Mouse (Mus musculus) limb, embryonic 11.5 days (tissue): Measurements from ENCODE around the gene Ero1lb. TPM values are rescaled to one million over a fixed set of nuclear protein-coding genes. Genes with fewer than 3 reads are reported as not detected.

ENCODE experiments used
- ATAC-seq: fragments of 200-750 bp; cut with Nextera tagmentation; 2 replicates; pipeline ENCODE4 v1.8.0; 2017; ENCODE audit warnings: low read depth; ENCODE audit not compliant: insufficient number of reproducible peaks, low FRiP score, low TSS enrichment
- DNase-seq: peaks from one replicate; pipeline ENCODE4 v3.0.0-alpha.2; 2015; ENCODE audit warnings: low spot score
- H3K27ac ChIP-seq: fragments of 300-500 bp; sonication (generic); replicated peaks from 2 replicates; pipeline ENCODE4 v1.5.1; 2014; ENCODE audit warnings: low read depth, mild to moderate bottlenecking, low read length
- H3K27me3 ChIP-seq: fragments of 300-500 bp; sonication (generic); 2 replicates; pipeline ENCODE4 v1.6.1; 2014; ENCODE audit warnings: mild to moderate bottlenecking, low read length, mixed read lengths; ENCODE audit not compliant: control insufficient read depth, insufficient read depth
- H3K36me3 ChIP-seq: fragments of 300-500 bp; sonication (generic); 2 replicates; pipeline ENCODE4 v1.6.1; 2014; ENCODE audit warnings: mild to moderate bottlenecking, low read length, moderate library complexity, mixed read lengths; ENCODE audit not compliant: control insufficient read depth, insufficient read depth
- H3K4me1 ChIP-seq: fragments of 300-500 bp; sonication (generic); 2 replicates; pipeline ENCODE4 v1.6.1; 2014; ENCODE audit warnings: low read length, mixed read lengths; ENCODE audit not compliant: control insufficient read depth, insufficient read depth
- H3K4me2 ChIP-seq: fragments of 300-500 bp; sonication (generic); 2 replicates; pipeline ENCODE4 v1.6.1; 2014; ENCODE audit warnings: low read depth, mild to moderate bottlenecking, moderate library complexity; ENCODE audit not compliant: severe bottlenecking
- H3K4me3 ChIP-seq: fragments of 300-500 bp; sonication (generic); 2 replicates; pipeline ENCODE4 v1.5.1; 2014; ENCODE audit warnings: low read depth, low read length
- H3K9ac ChIP-seq: fragments of 300-500 bp; sonication (generic); 2 replicates; pipeline ENCODE4 v1.6.1; 2014; ENCODE audit warnings: mild to moderate bottlenecking, low read length
- H3K9me3 ChIP-seq: fragments of 300-500 bp; sonication (generic); 2 replicates; pipeline ENCODE4 v1.6.1; 2016; ENCODE audit warnings: low read length; ENCODE audit not compliant: control insufficient read depth
- WGBS: fragments of 180-500 bp; shearing (Covaris S2); extraction: QIAGEN DNeasy Blood & Tissue Kit; methylation state at CpG from one replicate; pipeline ENCODE4 v1.1.7; 2014; 5-methylcytosine and 5-hydroxymethylcytosine counted together
- polyA plus RNA-seq: library from polyadenylated mRNA; unstranded; fragments of >200 nt; fragmentation: Nextera tagmentation; extraction: Ambion mirVana; gene quantifications from 2 replicates; pipeline ENCODE4 v1.2.1, GENCODE M21; 2014

Gene Ero1lb
- polyA plus RNA-seq, 1 experiment from 2014 or later = 7.7 TPM

DNA sequence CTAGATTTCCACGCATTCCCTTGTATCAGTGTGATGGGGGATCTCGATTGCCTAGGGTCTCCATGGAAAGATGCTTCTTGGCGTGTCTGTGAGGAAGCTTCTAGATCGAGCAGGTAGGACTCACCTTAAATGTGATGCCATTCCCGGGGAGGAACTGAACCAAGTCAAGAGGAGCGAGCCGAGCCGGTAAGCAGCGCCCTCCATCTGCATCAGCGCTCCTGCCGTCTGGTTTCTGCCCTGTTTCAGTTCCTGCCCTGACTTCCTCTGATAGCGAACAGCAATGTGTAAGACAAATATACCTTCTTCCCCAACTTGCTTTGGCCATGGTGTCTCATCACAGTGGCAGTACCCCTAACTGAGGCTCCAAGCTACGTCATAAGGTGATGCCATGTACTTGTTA is 25.6 kb upstream of the Ero1lb start:
- Histone ChIP-seq H3K27ac (no peak overlapping the region), H3K9ac (no peak overlapping the region), H3K9me3 (no peaks in the 10 kb centered on the region), H3K4me1 (peaks cover 6% of the 10 kb centered on the region; the same call in 1 of the 2 replicates), H3K4me2 (no peak overlapping the region), H3K4me3 (no peak overlapping the region), H3K36me3 (no peaks in the 10 kb centered on the region), H3K27me3 (no peaks in the 10 kb centered on the region)
- ATAC-seq (no peak), DNase-seq (no peak)
- 69% methylated on average over 13 of the region's 13 CpGs for WGBS

DNA sequence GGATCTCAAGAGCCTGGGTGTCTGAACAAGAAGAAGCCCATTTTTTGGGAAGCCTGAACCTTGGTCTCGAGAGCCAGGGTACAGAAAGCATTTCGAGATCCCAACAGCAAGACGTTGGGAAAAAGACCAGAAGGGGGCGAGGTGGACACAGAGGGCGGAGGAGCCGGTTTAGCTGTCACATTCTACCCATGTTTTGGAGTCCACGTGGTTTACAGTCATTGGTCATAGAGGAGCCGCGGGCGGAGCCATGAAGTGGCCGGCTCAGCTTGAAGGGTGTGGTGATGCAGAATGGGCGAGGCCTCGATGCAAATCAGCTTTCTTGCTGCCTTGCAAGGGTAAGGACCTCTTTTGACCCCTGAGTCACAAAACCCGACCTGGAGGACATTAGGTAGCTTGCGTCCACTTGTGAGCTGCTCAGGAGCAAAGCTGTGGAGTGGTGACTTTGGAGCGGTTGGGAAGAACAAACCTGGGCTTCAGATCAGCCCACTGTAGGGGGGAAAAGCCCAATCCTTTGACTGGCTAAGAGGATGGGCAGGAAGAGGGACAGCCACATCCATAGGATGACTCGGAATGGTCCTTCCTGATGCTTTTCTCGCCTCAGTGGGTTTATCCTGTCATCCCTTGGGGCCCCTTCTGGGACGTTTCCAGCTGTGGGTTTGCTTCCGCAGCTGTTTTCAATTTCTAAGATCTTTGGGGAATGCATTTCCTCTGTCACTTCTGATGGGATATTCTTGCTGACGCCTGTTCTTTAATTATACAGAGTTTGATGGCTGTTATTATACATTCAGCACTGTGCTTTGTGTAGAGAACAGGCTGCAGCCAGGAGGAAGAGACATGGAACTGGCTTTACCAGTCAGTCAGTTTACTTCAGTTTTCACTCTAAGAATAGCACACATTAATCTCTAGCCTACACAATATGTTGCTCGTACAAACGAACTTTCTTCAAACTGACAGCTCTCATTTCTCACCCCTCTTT is 23.4 kb upstream of the Ero1lb start:
- ATAC-seq (peak; percentile 89), DNase-seq (peak; percentile 72)
- H3K27me3 ChIP-seq = no peaks in the 10 kb centered on the region
- H3K4me2 ChIP-seq = peak overlapping the region; percentile 0; the same call in 1 of the 2 replicates
- H3K27ac ChIP-seq = no peak overlapping the region
- no peak overlapping the region for H3K9ac ChIP-seq
- H3K36me3 ChIP-seq = no peaks in the 10 kb centered on the region
- 6% methylated on average over 23 of the region's 23 CpGs for WGBS
- no peaks in the 10 kb centered on the region for H3K9me3 ChIP-seq
- no peak overlapping the region for H3K4me3 ChIP-seq
- H3K4me1 ChIP-seq = peaks cover 6% of the 10 kb centered on the region; the same call in 1 of the 2 replicates

DNA sequence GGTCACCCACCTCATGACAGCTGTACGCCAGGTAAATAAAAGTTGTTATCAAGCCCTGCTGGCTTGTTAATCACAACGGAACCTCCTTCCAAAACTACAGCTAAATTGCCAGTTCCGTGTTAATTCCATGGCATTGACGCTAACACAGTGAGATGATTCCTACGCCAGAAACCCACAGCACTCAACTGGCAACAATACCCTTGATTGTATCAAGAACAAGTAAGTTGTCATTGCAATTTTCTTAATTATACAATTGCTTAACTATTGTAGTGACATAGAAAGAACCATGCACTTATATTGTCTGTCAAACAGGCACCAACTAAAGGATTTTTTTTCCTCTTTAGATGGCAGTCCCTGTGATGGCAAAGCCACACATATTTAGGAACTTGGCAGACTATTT is 22.4 kb upstream of the Ero1lb start:
- H3K36me3 ChIP-seq = no peaks in the 10 kb centered on the region
- no peak overlapping the region for H3K27ac ChIP-seq
- WGBS = 75% methylated on average over 5 of the region's 5 CpGs
- H3K9me3 ChIP-seq = no peaks in the 10 kb centered on the region
- no peak overlapping the region for H3K9ac ChIP-seq
- peaks cover 6% of the 10 kb centered on the region; the same call in 1 of the 2 replicates for H3K4me1 ChIP-seq
- H3K4me2 ChIP-seq = no peak overlapping the region
- DNase-seq (no peak), ATAC-seq (no peak)
- no peaks in the 10 kb centered on the region for H3K27me3 ChIP-seq
- H3K4me3 ChIP-seq = no peak overlapping the region

DNA sequence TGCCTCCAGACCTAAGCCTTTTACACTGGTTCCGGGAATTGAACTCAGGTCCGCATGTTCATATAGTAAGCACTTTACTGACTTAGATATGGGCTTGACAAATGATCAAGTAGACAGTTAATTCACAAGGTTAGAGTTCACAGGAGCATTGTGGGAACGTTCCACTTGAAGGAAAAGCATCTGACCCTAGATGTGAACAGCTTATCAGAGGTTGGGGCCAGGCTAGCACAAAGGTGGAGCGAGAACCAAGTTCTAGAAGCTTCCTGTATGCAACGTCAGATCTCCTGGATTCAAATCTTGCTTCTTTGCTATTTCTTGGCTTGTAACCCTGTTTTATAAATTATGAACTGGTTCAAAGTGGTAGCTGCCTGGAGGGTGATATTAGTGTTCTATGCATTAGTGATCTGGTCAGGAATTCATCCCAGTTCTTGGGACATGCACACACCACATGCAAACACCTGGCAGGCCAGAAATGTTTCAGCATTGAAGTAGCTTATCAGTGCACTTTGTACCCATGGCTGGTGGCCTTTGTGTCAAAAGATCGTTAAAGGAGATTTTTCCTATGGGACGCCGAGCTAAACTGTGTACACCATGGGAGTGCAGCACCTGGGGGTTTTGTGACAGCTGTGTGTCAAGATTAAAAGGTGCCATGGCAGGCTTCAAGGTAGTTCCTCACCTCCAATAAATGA is 21.6 kb upstream of the Ero1lb start:
- Histone ChIP-seq H3K27me3 (no peaks in the 10 kb centered on the region), H3K4me1 (peaks cover 6% of the 10 kb centered on the region; the same call in 1 of the 2 replicates), H3K9ac (no peak overlapping the region), H3K4me3 (no peak overlapping the region), H3K9me3 (no peaks in the 10 kb centered on the region), H3K27ac (no peak overlapping the region), H3K36me3 (no peaks in the 10 kb centered on the region), H3K4me2 (no peak overlapping the region)
- DNase-seq = no peak
- 89% methylated on average over 8 of the region's 8 CpGs for WGBS
- ATAC-seq = no peak

DNA sequence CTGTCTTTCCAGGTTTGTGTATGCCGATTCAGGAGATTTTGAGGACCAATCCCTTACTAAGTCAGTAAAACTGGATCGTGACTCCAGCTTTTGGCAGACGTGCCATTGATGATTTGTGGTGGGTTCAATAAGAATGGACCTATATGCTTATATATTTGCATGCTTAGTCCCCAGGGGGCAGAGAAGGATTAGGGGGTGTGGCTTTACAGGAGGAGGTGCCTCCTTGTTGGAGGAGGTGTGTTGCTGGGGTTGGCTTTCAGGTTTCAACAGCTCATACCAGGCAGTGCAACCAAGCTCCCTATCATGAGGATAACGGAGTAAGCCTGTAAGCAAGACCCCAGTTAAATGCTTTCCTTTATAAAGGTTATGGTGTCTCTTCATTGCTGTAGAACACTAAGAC is 11.5 kb upstream of the Ero1lb start:
- Histone ChIP-seq H3K36me3 (no peaks in the 10 kb centered on the region), H3K9me3 (no peaks in the 10 kb centered on the region), H3K4me1 (no peaks in the 10 kb centered on the region), H3K27me3 (no peaks in the 10 kb centered on the region), H3K9ac (no peak overlapping the region), H3K4me3 (no peak overlapping the region), H3K4me2 (no peak overlapping the region), H3K27ac (no peak overlapping the region)
- WGBS = 56% methylated on average over 4 of the region's 4 CpGs
- DNase-seq = no peak
- no peak for ATAC-seq

DNA sequence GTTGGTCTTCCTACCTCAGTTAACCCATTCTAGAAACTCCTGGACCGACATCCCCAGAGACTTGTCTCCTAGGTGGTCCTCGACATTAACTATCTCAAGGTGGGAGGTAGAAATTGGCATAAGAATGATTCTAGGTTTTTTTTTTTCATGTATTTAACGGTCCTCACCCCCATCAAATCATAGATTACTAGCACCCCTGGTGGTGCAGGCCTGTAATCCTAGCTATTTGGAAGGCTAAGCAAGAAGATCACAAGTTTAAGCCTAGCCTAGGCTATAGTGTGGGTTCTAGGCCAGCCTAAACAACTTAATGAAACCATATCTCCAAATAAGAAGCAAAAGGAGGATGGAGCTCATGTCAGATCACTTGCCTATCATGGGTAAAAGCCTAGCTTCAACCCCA is 6.6 kb upstream of the Ero1lb start:
- Histone ChIP-seq H3K9me3 (no peaks in the 10 kb centered on the region), H3K27ac (no peak overlapping the region), H3K4me2 (no peak overlapping the region), H3K36me3 (no peaks in the 10 kb centered on the region), H3K27me3 (no peaks in the 10 kb centered on the region), H3K4me3 (no peak overlapping the region), H3K9ac (no peak overlapping the region), H3K4me1 (no peaks in the 10 kb centered on the region)
- ATAC-seq (no peak), DNase-seq (no peak)
- 67% methylated on average over 3 of the region's 3 CpGs for WGBS

DNA sequence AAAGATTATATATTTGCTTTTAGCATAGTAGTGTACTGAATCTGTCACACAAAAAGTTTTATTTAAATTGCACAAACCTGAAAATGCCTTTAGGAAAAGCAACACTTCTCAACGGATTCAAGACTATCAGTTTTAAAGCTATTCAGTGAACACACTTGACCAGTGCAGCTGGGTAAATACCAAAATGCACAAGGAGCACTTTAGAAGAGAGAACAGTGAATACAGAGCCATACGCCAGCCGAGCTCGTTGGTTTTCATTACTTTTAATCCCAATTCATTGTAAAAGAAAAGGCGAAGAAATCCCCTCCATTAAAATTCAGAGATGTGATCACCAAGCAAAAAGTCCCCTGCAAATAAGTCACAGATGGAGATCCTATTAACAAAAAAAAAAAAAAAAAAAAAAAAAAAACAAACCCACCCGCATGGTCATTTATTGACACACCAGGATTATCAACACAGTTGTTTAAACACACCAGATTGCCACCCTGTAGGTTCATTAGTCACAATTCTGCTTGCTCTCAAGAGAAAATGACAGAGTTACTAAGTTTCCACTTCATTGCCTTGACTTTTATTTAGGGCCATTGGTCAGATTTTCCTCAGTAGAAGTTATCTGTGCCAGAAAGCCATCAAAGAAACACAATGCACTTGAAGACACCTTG is 6.1 kb upstream of the Ero1lb start:
- no peak for DNase-seq
- 57% methylated on average over 6 of the region's 6 CpGs for WGBS
- Histone ChIP-seq H3K9me3 (no peaks in the 10 kb centered on the region), H3K4me3 (no peak overlapping the region), H3K9ac (no peak overlapping the region), H3K4me1 (no peaks in the 10 kb centered on the region), H3K36me3 (no peaks in the 10 kb centered on the region), H3K4me2 (no peak overlapping the region), H3K27me3 (no peaks in the 10 kb centered on the region), H3K27ac (no peak overlapping the region)
- ATAC-seq = no peak

DNA sequence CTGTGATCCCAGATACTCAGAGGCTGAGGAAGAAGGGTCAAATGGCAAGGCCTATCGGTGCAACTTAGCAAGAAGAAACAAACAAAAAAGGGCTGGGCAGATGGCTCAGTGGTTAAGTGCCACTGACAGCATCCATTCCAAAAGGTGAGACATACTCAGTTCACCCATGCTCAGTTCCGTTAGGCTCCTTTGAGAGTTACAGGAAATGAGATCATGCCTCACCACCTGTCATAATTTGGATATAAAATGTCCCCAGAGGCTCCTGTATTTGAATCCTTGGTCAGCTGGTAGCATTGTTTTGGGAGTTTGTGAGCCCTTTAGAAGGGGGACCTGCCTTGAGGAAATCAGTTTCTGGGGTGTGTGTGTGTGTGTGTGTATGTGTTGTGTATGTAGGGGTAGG is 3.9 kb upstream of the Ero1lb start:
- H3K27me3 ChIP-seq = 0 out of 2 replicates have a peak, but pooled peaks cover 2% of the 10 kb centered on the region
- H3K9ac ChIP-seq = no peak overlapping the region
- H3K9me3 ChIP-seq = no peaks in the 10 kb centered on the region

More for the DNA sequence above, 3.9 kb upstream of the Ero1lb start:
- Histone ChIP-seq H3K4me2 (no peak overlapping the region), H3K27ac (no peak overlapping the region), H3K4me3 (no peak overlapping the region), H3K36me3 (no peaks in the 10 kb centered on the region), H3K4me1 (no peaks in the 10 kb centered on the region)
- DNase-seq (no peak), ATAC-seq (no peak)
- 81% methylated on average over 2 of the region's 2 CpGs for WGBS
